Mouse (Mus musculus) intestine, embryonic 16.5 days (tissue): Measurements from ENCODE around the gene 1700047I17Rik2. TPM values are rescaled to one million over a fixed set of nuclear protein-coding genes. Genes with fewer than 3 reads are reported as not detected.
"Not testable (repeated sequence)": the region's sequence is repeated elsewhere in the genome, so short reads cannot be mapped to it uniquely, and the experiment has no call there.

Experiments used
- ATAC-seq: fragments of 200-750 bp; cut with Nextera tagmentation; 2 replicates; pipeline ENCODE4 v1.8.0; 2017; ENCODE audit warnings: moderate TSS enrichment, moderate library complexity
- H3K27ac ChIP-seq: fragments of 300-500 bp; sonication (generic); 2 replicates; pipeline ENCODE4 v1.5.1; 2014; ENCODE audit warnings: mild to moderate bottlenecking, low read length
- H3K27me3 ChIP-seq: fragments of 300-500 bp; sonication (generic); replicated peaks from 2 replicates; pipeline ENCODE4 v1.6.1; 2014; ENCODE audit warnings: low read length, control low read depth, mixed read lengths; ENCODE audit not compliant: control insufficient read depth, insufficient read depth
- H3K36me3 ChIP-seq: fragments of 300-500 bp; sonication (generic); 2 replicates; pipeline ENCODE4 v1.6.1; 2014; ENCODE audit warnings: low read length, control low read depth; ENCODE audit not compliant: control insufficient read depth, insufficient read depth
- H3K4me1 ChIP-seq: fragments of 300-500 bp; sonication (generic); 2 replicates; pipeline ENCODE4 v1.6.1; 2014; ENCODE audit warnings: low read length, control low read depth, mixed read lengths; ENCODE audit not compliant: control insufficient read depth, insufficient read depth
- H3K4me2 ChIP-seq: fragments of 300-500 bp; sonication (generic); 2 replicates; pipeline ENCODE4 v1.6.1; 2014; ENCODE audit warnings: low read depth, low read length, control low read depth
- H3K4me3 ChIP-seq: fragments of 300-500 bp; sonication (generic); 2 replicates; pipeline ENCODE4 v1.5.1; 2014; ENCODE audit warnings: mild to moderate bottlenecking, low read length
- H3K9ac ChIP-seq: fragments of 300-500 bp; sonication (generic); 2 replicates; pipeline ENCODE4 v1.6.1; 2014; ENCODE audit warnings: low read depth, low read length
- H3K9me3 ChIP-seq: fragments of 300-500 bp; sonication (generic); 2 replicates; pipeline ENCODE4 v1.6.1; 2016; ENCODE audit warnings: low read length, control low read depth; ENCODE audit not compliant: control insufficient read depth
- WGBS: fragments of 180-500 bp; shearing (Covaris S2); extraction: QIAGEN DNeasy Blood & Tissue Kit; methylation state at CpG from one replicate; pipeline ENCODE4 v1.1.7; 2014; 5-methylcytosine and 5-hydroxymethylcytosine counted together
- polyA plus RNA-seq: library from polyadenylated mRNA; unstranded; fragments of >200 nt; fragmentation: Nextera tagmentation; extraction: Ambion mirVana; gene quantifications from 2 replicates; pipeline ENCODE4 v1.2.1, GENCODE M21; 2015

Gene 1700047I17Rik2
- polyA plus RNA-seq, 1 experiment from 2014 or later = not detected

DNA sequence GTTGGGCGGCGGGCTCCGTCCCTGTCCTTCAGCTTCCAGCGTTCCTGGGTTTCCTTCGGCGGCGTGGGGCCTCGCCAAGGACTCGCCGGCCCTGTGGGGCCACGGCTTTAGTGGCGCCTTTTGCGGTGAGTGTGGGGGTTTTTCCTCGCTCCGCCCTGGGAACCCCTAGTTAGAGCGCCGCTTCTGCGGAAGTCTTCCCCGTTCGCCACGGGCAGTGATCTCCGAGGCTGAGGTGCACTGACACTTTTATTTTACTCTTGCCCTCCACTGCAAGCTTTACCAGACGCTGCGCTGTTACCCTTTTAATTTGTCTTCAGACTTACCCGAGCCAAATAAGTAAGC is 31.1 kb downstream of the 1700047I17Rik2 start:
- peak overlapping the region; percentile 51; the same call in 1 of the 2 replicates for H3K9ac ChIP-seq

DNA sequence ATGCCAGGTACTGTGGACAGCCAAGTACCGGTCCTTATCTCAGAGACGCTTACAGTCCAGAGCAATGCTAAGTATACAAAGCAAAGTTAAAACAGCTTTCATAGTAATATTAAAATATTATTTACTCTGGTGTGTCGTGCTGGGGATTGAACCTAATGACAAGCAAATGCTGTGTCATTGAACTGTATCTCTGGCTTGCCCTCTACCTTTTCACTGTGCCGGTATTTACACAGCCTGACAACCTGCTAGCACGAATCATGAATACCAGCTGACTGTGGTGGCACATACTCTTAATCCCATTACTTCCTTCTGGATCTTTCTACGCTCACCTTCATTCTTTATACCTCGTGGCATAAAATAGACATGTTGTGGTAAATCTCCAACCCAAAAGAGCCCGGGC is 42.9 kb downstream of the 1700047I17Rik2 start:
- H3K9ac ChIP-seq, H3K4me1 ChIP-seq, H3K27me3 ChIP-seq, H3K9me3 ChIP-seq, H3K4me3 ChIP-seq, H3K27ac ChIP-seq, ATAC-seq, H3K4me2 ChIP-seq, H3K36me3 ChIP-seq: not testable (repeated sequence)
- no CpG with 5 or more reads among the region's 8 CpGs for WGBS

More for the DNA sequence above, 31.1 kb downstream of the 1700047I17Rik2 start:
- peak; percentile 49 for ATAC-seq
- not testable (repeated sequence) for H3K4me1 ChIP-seq, H3K9me3 ChIP-seq, H3K27me3 ChIP-seq, H3K4me2 ChIP-seq, H3K27ac ChIP-seq, H3K36me3 ChIP-seq
- H3K4me3 ChIP-seq = peak overlapping the region; percentile 36
- WGBS = under 1% methylated on average over 10 of the region's 25 CpGs

DNA sequence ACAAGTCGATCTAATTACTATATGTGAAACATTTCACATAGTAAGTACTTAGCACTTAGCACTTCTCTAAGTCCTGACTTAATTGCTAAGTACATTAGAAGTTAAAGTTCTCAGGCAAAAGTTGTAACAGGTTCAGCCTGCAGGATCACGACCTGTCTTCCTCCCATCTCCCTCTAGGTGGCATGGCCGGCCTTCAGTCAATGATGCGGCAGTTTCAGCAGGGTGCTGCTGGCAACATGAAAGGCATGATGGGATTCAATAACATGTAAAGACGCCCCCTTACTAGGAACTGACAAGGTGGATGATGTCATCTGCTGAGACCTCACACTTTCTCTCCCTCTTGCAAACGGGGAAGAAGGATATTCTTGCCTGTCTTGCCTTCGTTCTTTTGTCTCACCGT is 62.6 kb downstream of the 1700047I17Rik2 start:
- H3K36me3 ChIP-seq, H3K4me2 ChIP-seq, H3K9me3 ChIP-seq, H3K9ac ChIP-seq, H3K4me1 ChIP-seq, H3K27ac ChIP-seq, H3K27me3 ChIP-seq, H3K4me3 ChIP-seq: not testable (repeated sequence)
- 0 out of 2 replicates have a peak, but pooled peaks have one; percentile 26 for ATAC-seq
- WGBS = no CpG with 5 or more reads among the region's 8 CpGs

DNA sequence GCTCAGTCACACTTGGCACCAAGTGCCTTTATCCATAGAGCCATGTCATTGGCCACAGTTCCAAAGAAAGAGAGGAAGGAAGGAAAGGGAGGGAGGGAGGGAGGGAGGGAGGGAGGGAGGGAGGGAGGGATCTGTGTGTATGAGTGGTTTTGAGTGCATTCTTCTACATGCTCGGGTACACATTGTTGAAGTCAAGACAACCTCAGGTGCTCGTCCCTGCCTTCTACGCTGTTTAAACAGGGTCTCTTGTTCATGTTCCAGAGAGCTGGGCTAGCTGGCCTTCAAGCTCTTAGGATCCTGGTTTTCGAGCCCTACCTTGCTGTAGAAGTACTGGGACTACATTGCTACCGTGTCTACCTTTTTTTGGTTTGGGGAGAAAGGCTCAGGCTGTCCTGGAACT is 64.0 kb downstream of the 1700047I17Rik2 start:
- H3K9me3 ChIP-seq, H3K27ac ChIP-seq, H3K4me2 ChIP-seq, H3K36me3 ChIP-seq, H3K9ac ChIP-seq, ATAC-seq, H3K4me3 ChIP-seq, H3K27me3 ChIP-seq, H3K4me1 ChIP-seq: not testable (repeated sequence)
- WGBS = no CpG with 5 or more reads among the region's 5 CpGs

Other genes starting within 250 kb of the 1700047I17Rik2 start
- not detected in 2 replicates for gene Gm20403, start 213.1 kb upstream of the 1700047I17Rik2 start, polyA plus RNA-seq
- 17.9 and 19.4 TPM in 2 replicates for gene Baz1a, start 185.2 kb upstream of the 1700047I17Rik2 start, polyA plus RNA-seq
- 29.1 and 31.2 TPM in 2 replicates for gene 2700097O09Rik, start 119.5 kb upstream of the 1700047I17Rik2 start, polyA plus RNA-seq
- 157 and 165 TPM in 2 replicates for gene Srp54a, start 119.3 kb upstream of the 1700047I17Rik2 start, polyA plus RNA-seq
- 17.8 and 22.3 TPM in 2 replicates for gene Fam177a, start 75.1 kb upstream of the 1700047I17Rik2 start, polyA plus RNA-seq
- gene Srp54b, start 44.5 kb upstream of the 1700047I17Rik2 start, polyA plus RNA-seq = 47.4 and 48.0 TPM in 2 replicates
- gene Srp54c, start 30.6 kb downstream of the 1700047I17Rik2 start, polyA plus RNA-seq = 66.9 and 67.1 TPM in 2 replicates
- 16.7 and 18.5 TPM in 2 replicates for gene 1110008L16Rik, start 100.0 kb downstream of the 1700047I17Rik2 start, polyA plus RNA-seq
- 9.6 and 10.2 TPM in 2 replicates for gene Ppp2r3c, start 103.4 kb downstream of the 1700047I17Rik2 start, polyA plus RNA-seq
- 375 and 407 TPM in 2 replicates for gene Psma6, start 184.6 kb downstream of the 1700047I17Rik2 start, polyA plus RNA-seq